Mouse (Mus musculus) monocyte, adult 5-6 weeks (primary cell): ENCODE results near the gene Gm21188. TPM values are rescaled to one million over a fixed set of nuclear protein-coding genes. Genes with fewer than 3 reads are reported as not detected.

Source experiments
- total RNA-seq: library from RNA; stranded (forward); fragments of 200-1000, 200-491, 200-594 nt; gene quantifications from 3 replicates; pipeline ENCODE4 v1.2.3, GENCODE M21; 2017

Gm21188 gene
- total RNA-seq, 1 experiment from 2014 or later, result 183 TPM

Other genes starting within 250 kb of the Gm21188 start
- gene AF067063, start 222.0 kb downstream of the Gm21188 start, total RNA-seq, result not detected in 3 replicates
- gene D13Ertd608e, start 216.2 kb downstream of the Gm21188 start, total RNA-seq, result not detected in 3 replicates
- gene Tcstv1, start 157.4 kb downstream of the Gm21188 start, total RNA-seq, result not detected in 3 replicates
- not detected in 3 replicates for gene Gm21761, start 122.9 kb downstream of the Gm21188 start, total RNA-seq
- not detected in 3 replicates for gene B020031M17Rik, start 101.4 kb downstream of the Gm21188 start, total RNA-seq
- 4.4 TPM in 1 of 3 replicates, not detected in the others for gene Gm36079, start 25.2 kb downstream of the Gm21188 start, total RNA-seq
- gene Gm20767, start 88.1 kb upstream of the Gm21188 start, total RNA-seq, result not detected in 3 replicates
- not detected in 3 replicates for gene Gm21818, start 120.2 kb upstream of the Gm21188 start, total RNA-seq
- gene Gm21762, start 163.8 kb upstream of the Gm21188 start, total RNA-seq, result not detected in 3 replicates
- gene Gm21731, start 186.9 kb upstream of the Gm21188 start, total RNA-seq, result not detected in 3 replicates
- gene AF067061, start 210.9 kb upstream of the Gm21188 start, total RNA-seq, result not detected in 3 replicates
- gene BC147527, start 248.2 kb upstream of the Gm21188 start, total RNA-seq, result 24.2 to 71.2 TPM (median 35.6 TPM) in 3 replicates